Mouse (Mus musculus) hindbrain, postnatal 0 days (tissue): ENCODE results near the gene Stra6. TPM values are rescaled to one million over a fixed set of nuclear protein-coding genes. Genes with fewer than 3 reads are reported as not detected.

Experiments
- ATAC-seq: fragments of 200-750 bp; cut with Nextera tagmentation; 2 replicates; pipeline ENCODE4 v1.8.0; 2017; ENCODE audit warnings: mild to moderate bottlenecking, moderate TSS enrichment, moderate library complexity
- DNase-seq: peaks from one replicate; pipeline ENCODE4 v3.0.0-alpha.2; 2015; ENCODE audit warnings: low spot score
- H3K27ac ChIP-seq: fragments of 300-500 bp; sonication (generic); 2 replicates; pipeline ENCODE4 v1.5.1; 2014; ENCODE audit warnings: mild to moderate bottlenecking
- H3K27me3 ChIP-seq: fragments of 300-500 bp; sonication (generic); 2 replicates; pipeline ENCODE4 v1.6.1; 2014; ENCODE audit warnings: low read length, mixed read lengths; ENCODE audit not compliant: insufficient read depth
- H3K36me3 ChIP-seq: fragments of 300-500 bp; sonication (generic); 2 replicates; pipeline ENCODE4 v1.6.1; 2014; ENCODE audit warnings: low read length, mixed read lengths; ENCODE audit not compliant: insufficient read depth
- H3K4me1 ChIP-seq: fragments of 300-500 bp; sonication (generic); 2 replicates; pipeline ENCODE4 v1.6.1; 2014; ENCODE audit warnings: antibody characterized with exemption, low read length, mixed read lengths; ENCODE audit not compliant: insufficient read depth
- H3K4me2 ChIP-seq: fragments of 300-500 bp; sonication (generic); 2 replicates; pipeline ENCODE4 v1.6.1; 2014; ENCODE audit warnings: low read depth, mild to moderate bottlenecking, low read length, moderate library complexity, mixed read lengths
- H3K4me3 ChIP-seq: fragments of 300-500 bp; sonication (generic); 2 replicates; pipeline ENCODE4 v1.5.1; 2014; ENCODE audit warnings: low read length
- H3K9ac ChIP-seq: fragments of 300-500 bp; sonication (generic); replicated peaks from 2 replicates; pipeline ENCODE4 v1.6.1; 2014; ENCODE audit warnings: mild to moderate bottlenecking, low read length, moderate library complexity, mixed read lengths
- H3K9me3 ChIP-seq: fragments of 300-500 bp; sonication (generic); 2 replicates; pipeline ENCODE4 v1.6.1; 2016; ENCODE audit warnings: low read length, mixed read lengths
- CTCF ChIP-seq: IDR thresholded peaks from 2 replicates; pipeline ENCODE4 v1.5.1; 2016; ENCODE audit warnings: antibody characterized with exemption, control low read depth, low read depth
- WGBS: fragments of 180-500 bp; shearing (Covaris S2); extraction: QIAGEN DNeasy Blood & Tissue Kit; methylation state at CpG from one replicate; pipeline ENCODE4 v1.1.7; 2014; 5-methylcytosine and 5-hydroxymethylcytosine counted together
- polyA plus RNA-seq: library from polyadenylated mRNA; unstranded; fragments of >200 nt; fragmentation: Nextera tagmentation; extraction: Ambion mirVana; gene quantifications from 2 replicates; pipeline ENCODE4 v1.2.1, GENCODE M21; 2015
- total RNA-seq: library from RNA; depleted of rRNA; stranded (reverse); fragments of >200 nt; gene quantifications from 2 replicates; pipeline ENCODE4 v1.2.3, GENCODE M21; 2014

Stra6 gene
- total and polyA plus RNA-seq, 2 experiments from 2014 or later: 7.5 to 19.2 TPM

DNA sequence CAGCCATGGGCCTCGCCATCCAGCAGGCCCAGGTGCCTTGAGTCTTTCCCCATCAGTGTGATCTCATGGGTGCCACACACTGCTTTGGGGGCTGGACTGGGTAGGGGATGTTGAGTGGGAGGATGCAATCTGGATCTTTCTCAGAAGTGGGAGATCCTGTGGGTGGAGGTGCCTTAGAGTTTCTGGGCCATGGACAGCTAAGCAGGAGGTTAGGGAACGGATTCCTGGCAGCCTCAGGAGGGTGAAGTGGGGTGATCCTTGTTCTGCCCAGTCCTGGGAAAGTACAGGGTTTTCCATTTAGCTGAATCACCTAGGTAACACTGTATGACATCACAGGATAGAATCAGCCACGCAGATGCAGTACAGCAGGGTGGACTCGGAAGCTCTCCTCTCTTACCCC, 38.4 kb downstream of the Stra6 start:
- 0 out of 2 replicates have a peak, but pooled peaks have one; percentile 42 for ATAC-seq
- TF ChIP-seq CTCF: no peak
- no peak for DNase-seq

GRCm38 (mm10) chr9:58103647-58104046, 40.1 kb downstream of the Stra6 start:
- WGBS: 60% methylated on average over 6 of the region's 6 CpGs
- Histone ChIP-seq H3K36me3 (no peaks in the 10 kb centered on the region), H3K9me3 (no peaks in the 10 kb centered on the region), H3K4me2 (no peak overlapping the region), H3K4me1 (peaks cover 11% of the 10 kb centered on the region; the same call in 1 of the 2 replicates), H3K4me3 (no peak overlapping the region), H3K27me3 (no peaks in the 10 kb centered on the region), H3K27ac (no peak overlapping the region), H3K9ac (no peak overlapping the region)
- no peak for DNase-seq
- TF ChIP-seq CTCF: no peak
- ATAC-seq: no peak

More for the DNA sequence above, 38.4 kb downstream of the Stra6 start:
- Histone ChIP-seq H3K9ac (no peak overlapping the region), H3K4me1 (peaks cover 11% of the 10 kb centered on the region; the same call in 1 of the 2 replicates), H3K27me3 (no peaks in the 10 kb centered on the region), H3K9me3 (no peaks in the 10 kb centered on the region), H3K27ac (no peak overlapping the region), H3K4me2 (no peak overlapping the region), H3K4me3 (no peak overlapping the region), H3K36me3 (no peaks in the 10 kb centered on the region)
- 51% methylated on average over 4 of the region's 4 CpGs for WGBS

DNA sequence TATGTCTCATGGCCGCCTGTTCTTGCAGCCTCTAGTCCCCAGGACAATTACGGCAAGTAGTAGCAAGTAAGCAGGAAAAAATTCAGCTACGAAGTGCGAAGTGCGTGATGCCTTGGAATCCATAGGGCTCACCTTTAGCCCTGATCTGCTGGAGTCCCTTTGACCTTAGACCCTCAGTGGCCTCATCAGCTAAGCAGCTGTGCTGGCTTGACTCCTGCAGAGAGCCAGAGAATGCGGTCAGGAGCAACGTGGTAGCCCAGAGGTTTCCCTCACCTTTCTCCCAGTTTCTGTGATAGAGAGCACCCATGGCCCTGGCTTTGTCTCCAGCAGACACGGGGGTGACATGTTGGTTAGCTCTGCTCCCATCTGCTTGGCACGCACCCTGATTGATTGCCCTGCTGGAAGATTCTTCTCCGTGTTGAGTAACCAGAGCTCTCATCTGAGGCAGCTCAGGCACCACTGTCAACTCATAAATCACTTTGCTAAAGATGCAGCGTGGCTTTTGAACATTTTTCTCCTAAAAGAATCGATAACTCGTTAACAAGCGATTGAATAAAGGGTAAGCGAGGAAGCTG, 42.1 kb downstream of the Stra6 start:
- no peaks in the 10 kb centered on the region for H3K27me3 ChIP-seq
- no peak for TF ChIP-seq CTCF
- H3K4me1 ChIP-seq: peaks cover 11% of the 10 kb centered on the region; the same call in 1 of the 2 replicates
- no peak overlapping the region for H3K4me3 ChIP-seq
- H3K9me3 ChIP-seq: no peaks in the 10 kb centered on the region
- ATAC-seq: no peak
- 59% methylated on average over 15 of the region's 15 CpGs for WGBS
- no peak overlapping the region for H3K9ac ChIP-seq
- H3K27ac ChIP-seq: no peak overlapping the region
- H3K4me2 ChIP-seq: no peak overlapping the region
- DNase-seq: no peak
- H3K36me3 ChIP-seq: no peaks in the 10 kb centered on the region

- no peak overlapping the region for H3K9ac ChIP-seq
- DNase-seq (peak; percentile 70), ATAC-seq (peak; percentile 32; the same call in 1 of the 2 replicates)
- no peak overlapping the region for H3K4me2 ChIP-seq
- peak overlapping the region; percentile 45; the same call in 1 of the 2 replicates for H3K27ac ChIP-seq
- no peak for TF ChIP-seq CTCF
- H3K27me3 ChIP-seq: no peaks in the 10 kb centered on the region
- H3K4me3 ChIP-seq: no peak overlapping the region
- WGBS: 38% methylated on average over 5 of the region's 5 CpGs
- H3K4me1 ChIP-seq: peaks cover 21% of the 10 kb centered on the region; the same call in 1 of the 2 replicates
- H3K9me3 ChIP-seq: no peaks in the 10 kb centered on the region
- no peaks in the 10 kb centered on the region for H3K36me3 ChIP-seq
Measured at GRCm38 (mm10) chr9:58107494-58107893, 43.9 kb downstream of the Stra6 start.

DNA sequence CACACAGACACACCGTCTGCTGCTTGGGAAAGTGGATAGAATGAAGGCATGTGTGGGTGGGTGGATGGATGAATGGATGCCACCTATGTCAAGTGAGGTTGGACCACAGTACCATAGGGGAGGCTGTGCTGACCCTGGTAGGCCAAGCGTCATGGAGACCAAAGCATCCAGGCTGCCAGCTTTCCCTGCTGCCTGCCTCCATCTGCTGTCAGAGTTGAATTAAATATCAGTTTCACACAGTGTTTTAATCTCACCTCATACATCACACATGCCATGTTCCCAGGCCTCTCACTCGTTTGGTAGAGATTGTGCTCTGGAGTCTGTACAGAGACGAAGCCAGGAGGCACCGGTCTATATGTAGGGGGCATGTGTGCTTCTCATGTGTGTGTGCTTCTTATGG, 47.2 kb downstream of the Stra6 start:
- no peak overlapping the region for H3K9ac ChIP-seq
- no peaks in the 10 kb centered on the region for H3K36me3 ChIP-seq
- H3K27ac ChIP-seq: peak overlapping the region; percentile 74
- 42% methylated on average over 5 of the region's 5 CpGs for WGBS
- H3K4me2 ChIP-seq: no peak overlapping the region
- peaks cover 29% of the 10 kb centered on the region; the same call in 1 of the 2 replicates for H3K4me1 ChIP-seq
- H3K4me3 ChIP-seq: no peak overlapping the region
- DNase-seq (peak; percentile 50), ATAC-seq (no peak)
- no peaks in the 10 kb centered on the region for H3K27me3 ChIP-seq
- peak; percentile 11; the same call in 1 of the 2 replicates for TF ChIP-seq CTCF
- no peaks in the 10 kb centered on the region for H3K9me3 ChIP-seq

DNA sequence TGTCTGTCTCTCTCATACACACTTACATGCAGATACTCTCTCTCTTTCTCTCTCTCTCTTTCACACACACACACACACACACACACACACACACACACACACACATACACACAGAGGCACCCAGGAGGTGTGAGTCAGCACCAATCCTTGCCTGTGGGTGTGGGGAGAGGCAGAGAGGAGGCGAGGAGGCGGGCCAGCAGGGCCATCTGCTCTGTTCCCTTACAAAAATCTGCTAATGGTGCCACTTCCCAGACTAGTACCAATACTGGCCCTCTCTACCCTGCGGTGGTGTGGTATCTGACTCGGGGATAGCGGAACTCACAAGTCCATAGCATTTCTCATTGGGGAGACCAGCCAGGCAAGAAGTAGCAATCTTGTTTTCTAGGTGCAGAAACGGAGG, 47.8 kb downstream of the Stra6 start:
- Histone ChIP-seq H3K4me2 (no peak overlapping the region), H3K9me3 (no peaks in the 10 kb centered on the region), H3K27me3 (no peaks in the 10 kb centered on the region), H3K9ac (0 out of 2 replicates have a peak overlapping the region, but pooled peaks have one; percentile 1), H3K27ac (peak overlapping the region; percentile 74), H3K4me1 (peaks cover 29% of the 10 kb centered on the region; the same call in 1 of the 2 replicates), H3K36me3 (no peaks in the 10 kb centered on the region), H3K4me3 (no peak overlapping the region)
- no peak for TF ChIP-seq CTCF
- peak; percentile 65 for DNase-seq
- peak; percentile 19; the same call in 1 of the 2 replicates for ATAC-seq
- WGBS: 39% methylated on average over 6 of the region's 6 CpGs

DNA sequence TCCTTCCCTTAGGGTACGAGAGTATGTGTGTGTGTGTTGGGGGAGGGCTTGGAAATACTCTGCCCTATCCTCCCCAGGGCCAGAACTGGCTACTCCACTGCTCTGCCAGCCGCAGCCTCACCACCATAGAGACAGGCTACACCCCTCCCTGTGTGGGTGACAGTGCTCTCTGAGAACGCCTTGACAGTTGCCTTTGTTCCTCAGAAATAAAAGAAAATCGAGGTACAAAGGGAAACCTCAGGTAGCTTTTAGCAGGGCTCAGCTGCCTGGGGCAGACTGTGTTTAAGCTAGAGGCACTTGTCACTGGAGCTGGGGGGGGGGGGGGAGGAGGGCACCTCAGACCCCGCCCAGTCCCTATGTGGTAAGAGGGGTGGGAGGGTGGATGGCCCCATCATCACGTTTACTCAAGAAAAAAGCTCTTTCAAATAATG, 48.7 kb downstream of the Stra6 start:
- Histone ChIP-seq H3K9ac (no peak overlapping the region), H3K9me3 (no peaks in the 10 kb centered on the region), H3K36me3 (no peaks in the 10 kb centered on the region), H3K27ac (peak overlapping the region; percentile 74), H3K27me3 (no peaks in the 10 kb centered on the region), H3K4me3 (no peak overlapping the region), H3K4me1 (peaks cover 29% of the 10 kb centered on the region; the same call in 1 of the 2 replicates), H3K4me2 (no peak overlapping the region)
- peak; percentile 59; the same call in 1 of the 2 replicates for ATAC-seq
- 8% methylated on average over 6 of the region's 6 CpGs for WGBS
- TF ChIP-seq CTCF: no peak
- no peak for DNase-seq
